8 mouse cellular contexts compared by ENCODE assay signal in the genomic region with DNA sequence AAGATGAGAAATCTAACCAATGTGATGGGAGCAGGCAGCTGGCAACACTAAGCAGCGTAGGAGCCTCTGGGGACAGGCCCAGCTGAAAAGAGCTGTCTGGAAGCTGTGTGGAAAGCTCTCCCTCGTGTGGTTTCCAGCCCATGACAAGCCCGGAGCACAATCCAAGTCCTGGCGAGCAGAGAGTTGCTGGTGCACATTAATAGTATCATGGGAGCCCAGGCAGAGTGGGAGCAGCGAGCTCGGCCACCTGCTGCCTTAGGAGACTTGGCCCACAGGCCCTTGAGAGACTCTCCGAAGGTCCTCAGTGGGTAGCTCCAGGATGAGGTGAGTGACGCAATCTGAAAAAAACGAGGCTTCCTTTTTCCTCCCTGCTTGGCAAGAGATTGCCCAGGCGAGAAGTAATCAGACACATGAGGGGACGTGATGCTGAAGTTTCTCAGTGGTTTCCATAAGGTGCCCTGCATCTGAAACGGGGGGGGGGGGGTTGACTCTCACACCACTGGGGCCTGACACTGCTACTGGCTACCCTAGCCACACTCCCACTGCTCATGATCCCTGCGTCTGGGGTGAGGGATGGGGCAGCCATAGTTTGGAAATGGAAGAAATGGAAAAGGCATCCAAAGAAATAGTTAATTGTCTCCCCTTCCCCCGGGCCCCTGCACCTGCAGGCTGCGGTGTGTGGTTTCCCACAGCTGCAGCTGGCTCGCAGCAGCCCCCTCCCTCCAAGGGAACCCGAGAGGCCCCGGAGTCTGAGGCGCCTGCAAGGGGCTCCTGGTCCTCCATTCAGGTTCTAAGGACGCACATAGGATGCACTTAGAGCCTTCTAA. TPM values are rescaled to one million over a fixed set of nuclear protein-coding genes. Genes with fewer than 3 reads are reported as not detected.
DNase-seq lines count a peak whose midpoint lies in the region; ATAC-seq lines count a peak whose summit lies in the region.

No protein-coding gene starts in this region.

- H3K4me2 ChIP-seq in intestine, embryonic 15.5 days (replicated peaks), result no peak overlapping the region

- DNase-seq in left cerebral cortex, postnatal 4 days, result peak; percentile 21
- DNase-seq in left cerebral cortex, adult 9 months (ENCODE audit: low spot score in 2 of 2), result no peak
- DNase-seq in brain, adult 2 months (ENCODE audit: low read depth, low spot score), result peak; percentile 60
- peak; percentile 61 for DNase-seq in heart, adult 8-10 months (ENCODE audit: low spot score)
- peak; percentile 49 to 54 for DNase-seq in lung, postnatal 4 days
- DNase-seq in layer of hippocampus, postnatal 14 days (ENCODE audit: low spot score in 2 of 2), result no peak
- no peak for DNase-seq in cerebellum, postnatal 25 days

- intact Hi-C loops in left cerebral cortex, postnatal 4 days (cut with DNase I), result no loop called here

- H3K9ac ChIP-seq in intestine, embryonic 15.5 days, result no peak overlapping the region

- no peaks in the 10 kb centered on the region for H3K9me3 ChIP-seq in intestine, embryonic 15.5 days

- H3K4me3 ChIP-seq in intestine, embryonic 15.5 days (replicated peaks), result no peak overlapping the region

- ATAC-seq in intestine, embryonic 15.5 days, result no peak

- H3K36me3 ChIP-seq in intestine, embryonic 15.5 days, result no peaks in the 10 kb centered on the region

- peaks cover 7% of the 10 kb centered on the region; the same call in 1 of the 2 replicates for H3K4me1 ChIP-seq in intestine, embryonic 15.5 days (replicated peaks)

- no peaks in the 10 kb centered on the region for H3K27me3 ChIP-seq in intestine, embryonic 15.5 days (replicated peaks)

- 38% methylated on average over 20 of the region's 20 CpGs for WGBS in intestine, embryonic 15.5 days

- no peak overlapping the region for H3K27ac ChIP-seq in intestine, embryonic 15.5 days

RNA-seq across cellular contexts. Expression of a gene that starts 19.8 kb away (rescaled TPM):
- total RNA-seq in left cerebral cortex, postnatal 4 days (2021), result 100 to 1,000 TPM; 159 to 170 TPM
- 100 to 1,000 TPM; 124 to 135 (median 133) TPM for total RNA-seq in heart, adult 8-10 months (2022)
- 100 to 1,000 TPM; 169 to 184 TPM for total RNA-seq in layer of hippocampus, postnatal 14 days (2021)
- polyA plus RNA-seq in intestine, embryonic 15.5 days (2015; fragmentation: Nextera tagmentation; extraction: Ambion mirVana), result 196 and 209 TPM in 2 replicates

RNA-seq across cellular contexts. Expression of a gene that starts 50.1 kb away (rescaled TPM):
- 1 to 10 TPM; 5.7 to 6.0 TPM for total RNA-seq in left cerebral cortex, postnatal 4 days (2021)
- total RNA-seq in heart, adult 8-10 months (2022), result 1 to 10 TPM; 2.8 to 9.8 (median 7.7) TPM
- total RNA-seq in layer of hippocampus, postnatal 14 days (2021), result 1 to 10 TPM; 5.2 to 6.7 TPM
- 2.8 and 3.0 TPM in 2 replicates for polyA plus RNA-seq in intestine, embryonic 15.5 days (2015; fragmentation: Nextera tagmentation; extraction: Ambion mirVana)

Comparison
In these comparisons a context has a peak if more than half of its experiments do, and no peak if none do; other contexts are left out.
1. DNase-seq: peak in left cerebral cortex, postnatal 4 days (single experiment), brain, adult 2 months (single experiment), heart, adult 8-10 months (single experiment) and lung, postnatal 4 days (2 of 2); none in left cerebral cortex, adult 9 months (0 of 2), layer of hippocampus, postnatal 14 days (0 of 2) and cerebellum, postnatal 25 days (0 of 2).